19 mouse cellular contexts compared by ENCODE assay signal in the genomic region with DNA sequence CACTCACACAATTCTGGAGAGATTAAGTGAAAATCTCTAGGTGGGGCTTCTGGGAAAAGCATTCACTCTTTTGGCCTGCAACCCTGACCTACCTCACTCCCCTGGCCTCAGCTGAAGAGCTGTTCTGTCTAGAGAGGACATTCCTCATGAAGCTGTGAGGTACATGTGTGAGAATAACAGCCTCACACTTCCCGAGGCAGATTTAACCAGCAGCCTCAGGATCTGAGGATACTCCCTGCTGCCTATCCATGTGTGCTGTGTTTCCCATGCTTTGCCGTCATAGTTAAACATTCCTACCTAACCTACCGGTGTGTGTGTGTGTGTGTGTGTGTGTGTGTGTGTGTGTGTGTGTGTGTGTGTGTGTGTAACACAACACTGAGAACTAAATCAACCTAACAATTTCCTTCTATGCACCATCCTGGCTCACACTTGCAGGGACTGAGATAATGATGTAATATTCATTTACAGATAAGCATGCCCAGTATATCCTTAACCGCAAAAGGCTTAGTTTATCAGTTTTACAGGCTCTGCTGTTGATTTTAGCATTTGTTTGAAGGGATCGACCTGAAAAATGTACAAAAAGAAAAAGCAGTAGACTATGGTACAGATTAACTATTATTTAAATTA.
DNase-seq lines count a peak whose midpoint lies in the region; ATAC-seq and TF ChIP-seq lines count a peak whose summit lies in the region.
"Had no signal": no experiment of that assay in that cellular context is flagged by ENCODE, and none has a peak within 500 bp of the region (broad histone marks: within the 10 kb centered on the region; RNA-seq: fewer than 3 reads in every experiment).

No protein-coding gene starts in this region.

- H3K27me3 ChIP-seq in hindbrain, postnatal 0 days (ENCODE audit: insufficient read depth, low read length) = no peaks in the 10 kb centered on the region
- H3K27me3 ChIP-seq in hindbrain, embryonic 10.5 days (ENCODE audit: insufficient read depth, poor library complexity, severe bottlenecking) = no peaks in the 10 kb centered on the region
- H3K27me3 ChIP-seq in intestine, embryonic 16.5 days (replicated peaks; ENCODE audit: control insufficient read depth, insufficient read depth, low read length) = no peaks in the 10 kb centered on the region
- H3K27me3 ChIP-seq: hindbrain, embryonic 13.5 days; liver, embryonic 15.5 days; neural tube, embryonic 13.5 days had no signal

- no peak overlapping the region for H3K27ac ChIP-seq in hindbrain, postnatal 0 days
- H3K27ac ChIP-seq in hindbrain, embryonic 10.5 days = no peak overlapping the region
- H3K27ac ChIP-seq in intestine, embryonic 16.5 days (ENCODE audit: low read length) = peak overlapping the region; percentile 38
- H3K27ac ChIP-seq: gastrocnemius, adult 2 months; hindbrain, embryonic 13.5 days; liver, embryonic 15.5 days; neural tube, embryonic 13.5 days had no signal

- no peaks in the 10 kb centered on the region for H3K9me3 ChIP-seq in hindbrain, postnatal 0 days (ENCODE audit: low read length)
- no peaks in the 10 kb centered on the region for H3K9me3 ChIP-seq in hindbrain, embryonic 10.5 days
- no peaks in the 10 kb centered on the region for H3K9me3 ChIP-seq in intestine, embryonic 16.5 days (ENCODE audit: control insufficient read depth, low read length)
- H3K9me3 ChIP-seq: hindbrain, embryonic 13.5 days; liver, embryonic 15.5 days; neural tube, embryonic 13.5 days had no signal

- H3K4me3 ChIP-seq in hindbrain, postnatal 0 days (ENCODE audit: low read length) = no peak overlapping the region
- no peak overlapping the region for H3K4me3 ChIP-seq in hindbrain, embryonic 10.5 days
- no peak overlapping the region for H3K4me3 ChIP-seq in intestine, embryonic 16.5 days (ENCODE audit: low read length)
- H3K4me3 ChIP-seq: gastrocnemius, adult 2 months; hindbrain, embryonic 13.5 days; liver, embryonic 15.5 days; neural tube, embryonic 13.5 days had no signal

- no peaks in the 10 kb centered on the region for H3K4me1 ChIP-seq in hindbrain, postnatal 0 days (ENCODE audit: insufficient read depth, low read length)
- H3K4me1 ChIP-seq in hindbrain, embryonic 10.5 days (replicated peaks) = no peaks in the 10 kb centered on the region
- 0 out of 2 replicates have a peak, but pooled peaks cover 2% of the 10 kb centered on the region for H3K4me1 ChIP-seq in intestine, embryonic 16.5 days (ENCODE audit: control insufficient read depth, insufficient read depth, low read length)
- H3K4me1 ChIP-seq: hindbrain, embryonic 13.5 days; neural tube, embryonic 13.5 days had no signal

- WGBS in hindbrain, postnatal 0 days = 78% methylated on average over 5 of the region's 5 CpGs
- WGBS in hindbrain, embryonic 10.5 days = 90% methylated on average over 5 of the region's 5 CpGs
- WGBS in intestine, embryonic 16.5 days = 62% methylated on average over 5 of the region's 5 CpGs

- H3K9ac ChIP-seq in hindbrain, postnatal 0 days (replicated peaks; ENCODE audit: low read length) = no peak overlapping the region
- no peak overlapping the region for H3K9ac ChIP-seq in intestine, embryonic 16.5 days (ENCODE audit: low read depth, low read length)
- H3K9ac ChIP-seq: hindbrain, embryonic 13.5 days; liver, embryonic 15.5 days; neural tube, embryonic 13.5 days had no signal

- peaks cover 6% of the 10 kb centered on the region; the same call in 1 of the 2 replicates for H3K36me3 ChIP-seq in hindbrain, postnatal 0 days (ENCODE audit: insufficient read depth, low read length)
- peaks cover 77% of the 10 kb centered on the region for H3K36me3 ChIP-seq in hindbrain, embryonic 10.5 days
- peaks cover 3% of the 10 kb centered on the region; the same call in 1 of the 2 replicates for H3K36me3 ChIP-seq in intestine, embryonic 16.5 days (ENCODE audit: control insufficient read depth, insufficient read depth, low read length)

- no peak for TF ChIP-seq CTCF in hindbrain, postnatal 0 days (IDR thresholded peaks at IDR 0.05; ENCODE audit: low read depth)

- H3K4me2 ChIP-seq in hindbrain, postnatal 0 days (ENCODE audit: low read depth, low read length) = no peak overlapping the region
- no peak overlapping the region for H3K4me2 ChIP-seq in intestine, embryonic 16.5 days (ENCODE audit: low read depth, low read length)
- H3K4me2 ChIP-seq: hindbrain, embryonic 13.5 days; liver, embryonic 15.5 days; midbrain, embryonic 11.5 days; neural tube, embryonic 13.5 days had no signal

- ATAC-seq in hindbrain, postnatal 0 days = 0 out of 2 replicates have a peak, but pooled peaks have one; percentile 18
- peak; percentile 87 for ATAC-seq in intestine, embryonic 16.5 days
- ATAC-seq in megakaryocyte-erythroid progenitor cell, adult 5-6 weeks (replicated peaks; ENCODE audit: low FRiP score, low TSS enrichment, poor library complexity, severe bottlenecking) = peak; percentile 77
- ATAC-seq: CD4-positive, CD25-positive, alpha-beta regulatory T cell, adult 4 months had no signal

- DNase-seq in hindbrain, postnatal 0 days (ENCODE audit: low spot score) = no peak
- DNase-seq in hindbrain, embryonic 10.5 days (ENCODE audit: low spot score) = no peak
- peak; percentile 17 for DNase-seq in c-Kit-positive CD71-positive TER-119-negative erythroid progenitor cells, embryonic 14.5 days (ENCODE audit: low read depth)
- no peak for DNase-seq in layer of hippocampus, adult 9-11 months
- DNase-seq in cerebellum, postnatal 36 days = no peak
- DNase-seq: adrenal gland, adult 8-10 months; cerebellum, adult 9-11 months; gastrocnemius, adult 2 months; kidney, adult 18-20 months; kidney, postnatal 14 days; right cerebral cortex, postnatal 14 days; thymus, postnatal 25 days had no signal

Comparison
In these comparisons a context has a peak if more than half of its experiments do, and no peak if none do; other contexts are left out.
1. ATAC-seq: peak in every context shown above with its lines; median percentile 87 in intestine, embryonic 16.5 days; 77 in megakaryocyte-erythroid progenitor cell, adult 5-6 weeks; 18 in hindbrain, postnatal 0 days.